Mouse (Mus musculus) embryo, embryonic 11 days (tissue): ENCODE measurements around the gene Sh2d5.
A peak's percentile ranks its signal among the peaks of the same experiment; 100 is the strongest.

Source experiments
- DNase-seq: peaks from one replicate; pipeline ENCODE4 v3.0.0-alpha.2; 2015

Gene Sh2d5

GRCm38 (mm10) chr4:138250088-138250960 lies at the start of gene Sh2d5, which contains the start of gene Kif17:
Sh2d5 (plus strand) TSS chr4:138250403.
Kif17 (plus strand) TSS chr4:138250435.
- peak; percentile 91 for DNase-seq

GRCm38 (mm10) chr4:138200769-138201168 lies 49.4 kb upstream of the Sh2d5 start:
- DNase-seq = no peak

GRCm38 (mm10) chr4:138201696-138202095 lies 48.5 kb upstream of the Sh2d5 start:
- no peak for DNase-seq

GRCm38 (mm10) chr4:138210116-138210515 lies 40.1 kb upstream of the Sh2d5 start:
- DNase-seq = no peak

GRCm38 (mm10) chr4:138213861-138214260 lies 36.3 kb upstream of the Sh2d5 start:
- DNase-seq = no peak

GRCm38 (mm10) chr4:138215671-138216199 lies 34.5 kb upstream of the Sh2d5 start:
- peak; percentile 4 for DNase-seq

- peak; percentile 91 for DNase-seq
Measured at GRCm38 (mm10) chr4:138216200-138216890, 33.9 kb upstream of the Sh2d5 start, which contains the start of gene Hp1bp3. Hp1bp3 (plus strand) TSS chr4:138216296.

GRCm38 (mm10) chr4:138216891-138217392 lies 33.3 kb upstream of the Sh2d5 start:
- peak; percentile 98 for DNase-seq

- DNase-seq = no peak
Measured at GRCm38 (mm10) chr4:138217441-138217840, 32.8 kb upstream of the Sh2d5 start.

GRCm38 (mm10) chr4:138217951-138218685 lies 32.1 kb upstream of the Sh2d5 start:
- no peak for DNase-seq

GRCm38 (mm10) chr4:138219331-138219730 lies 30.9 kb upstream of the Sh2d5 start:
- no peak for DNase-seq

- DNase-seq = no peak
Measured at GRCm38 (mm10) chr4:138220761-138221160, 29.4 kb upstream of the Sh2d5 start.

GRCm38 (mm10) chr4:138221406-138221805 lies 28.8 kb upstream of the Sh2d5 start:
- no peak for DNase-seq

GRCm38 (mm10) chr4:138222396-138222795 lies 27.8 kb upstream of the Sh2d5 start:
- DNase-seq = no peak

- no peak for DNase-seq
Measured at GRCm38 (mm10) chr4:138223623-138224022, 26.6 kb upstream of the Sh2d5 start.

GRCm38 (mm10) chr4:138246756-138247665 lies 3.2 kb upstream of the Sh2d5 start:
- no peak for DNase-seq

- peak; percentile 82 for DNase-seq
Measured at GRCm38 (mm10) chr4:138251819-138252218, 1.6 kb downstream of the Sh2d5 start.

- DNase-seq = no peak
Measured at GRCm38 (mm10) chr4:138252231-138252630, 2.0 kb downstream of the Sh2d5 start.

GRCm38 (mm10) chr4:138257116-138257687 lies 7.0 kb downstream of the Sh2d5 start:
- no peak for DNase-seq

GRCm38 (mm10) chr4:138258663-138259062 lies 8.5 kb downstream of the Sh2d5 start:
- no peak for DNase-seq

- no peak for DNase-seq
Measured at GRCm38 (mm10) chr4:138259482-138259881, 9.3 kb downstream of the Sh2d5 start.
